Mouse (Mus musculus): Measurements from ENCODE around the gene Rbm20. TPM values are rescaled to one million over a fixed set of nuclear protein-coding genes. Genes with fewer than 3 reads are reported as not detected.
A peak's percentile ranks its signal among the peaks of the same experiment; 100 is the strongest.

Rbm20 gene
- polyA plus RNA-seq, 1 experiment from 2014 or later = 2.7 TPM

DNA sequence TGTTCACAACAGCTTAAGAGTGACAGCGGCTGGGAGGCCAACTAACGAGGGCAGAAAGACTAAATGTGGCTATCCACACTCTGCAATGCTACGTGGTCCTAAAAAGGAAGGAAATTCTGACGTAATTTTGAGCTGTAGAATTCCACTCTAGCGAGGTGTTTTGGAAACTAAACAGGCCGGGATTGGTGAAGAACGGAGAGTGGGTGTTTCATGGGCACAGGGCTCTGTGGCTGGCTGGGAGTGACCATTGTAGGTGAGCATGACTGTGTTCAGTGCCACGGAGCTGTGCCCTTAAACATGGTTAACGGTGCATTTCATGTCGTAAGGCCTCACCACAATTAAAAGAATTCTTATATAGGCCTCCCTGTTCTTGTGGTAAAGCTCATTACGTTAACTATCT is 139.1 kb downstream of the Rbm20 start:
- Histone ChIP-seq H3K9me3 (ENCODE audit: control insufficient read depth, low read length) (no peaks in the 10 kb centered on the region), H3K4me3 (ENCODE audit: low read depth, low read length) (no peak overlapping the region), H3K27me3 (ENCODE audit: control insufficient read depth, insufficient read depth, low read length) (no peaks in the 10 kb centered on the region), H3K4me2 (ENCODE audit: low read depth, severe bottlenecking) (no peak overlapping the region), H3K27ac (replicated peaks; ENCODE audit: low read depth, low read length) (no peak overlapping the region), H3K4me1 (ENCODE audit: control insufficient read depth, insufficient read depth, low read length) (0 out of 2 replicates have a peak, but pooled peaks cover 6% of the 10 kb centered on the region), H3K9ac (ENCODE audit: low read length) (no peak overlapping the region), H3K36me3 (ENCODE audit: control insufficient read depth, insufficient read depth, low read length) (no peaks in the 10 kb centered on the region)
- no peak for ATAC-seq (ENCODE audit: insufficient number of reproducible peaks, low FRiP score, low TSS enrichment, low read depth)
- DNase-seq (ENCODE audit: low spot score) = no peak
- WGBS = 71% methylated on average over 11 of the region's 11 CpGs

DNA sequence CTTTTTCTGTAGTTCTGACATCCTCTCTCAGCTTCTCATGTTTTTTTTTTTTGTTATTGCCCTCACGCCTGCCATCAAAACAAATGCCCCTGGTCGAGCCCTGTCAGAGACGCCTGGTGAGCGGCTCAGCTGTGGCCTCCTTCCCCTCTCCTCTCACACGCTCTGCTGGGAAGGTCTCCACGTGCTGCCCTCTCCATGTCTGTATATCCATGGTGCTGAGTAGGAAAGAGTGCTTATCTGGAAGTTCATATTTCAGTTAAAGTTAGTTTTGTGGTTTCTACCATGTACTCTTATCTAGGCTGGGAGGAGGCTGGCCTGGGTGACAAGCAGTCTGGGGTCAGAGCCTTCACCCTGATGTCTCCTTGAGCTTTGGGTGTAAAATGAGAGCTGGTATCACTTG is 142.2 kb downstream of the Rbm20 start:
- 50% methylated on average over 6 of the region's 6 CpGs for WGBS
- Histone ChIP-seq H3K36me3 (ENCODE audit: control insufficient read depth, insufficient read depth, low read length) (no peaks in the 10 kb centered on the region), H3K27ac (replicated peaks; ENCODE audit: low read depth, low read length) (no peak overlapping the region), H3K4me2 (ENCODE audit: low read depth, severe bottlenecking) (no peak overlapping the region), H3K4me3 (ENCODE audit: low read depth, low read length) (no peak overlapping the region), H3K4me1 (ENCODE audit: control insufficient read depth, insufficient read depth, low read length) (0 out of 2 replicates have a peak, but pooled peaks cover 6% of the 10 kb centered on the region), H3K27me3 (ENCODE audit: control insufficient read depth, insufficient read depth, low read length) (no peaks in the 10 kb centered on the region), H3K9me3 (ENCODE audit: control insufficient read depth, low read length) (no peaks in the 10 kb centered on the region), H3K9ac (ENCODE audit: low read length) (no peak overlapping the region)
- no peak for ATAC-seq (ENCODE audit: insufficient number of reproducible peaks, low FRiP score, low TSS enrichment, low read depth)
- no peak for DNase-seq (ENCODE audit: low spot score)

DNA sequence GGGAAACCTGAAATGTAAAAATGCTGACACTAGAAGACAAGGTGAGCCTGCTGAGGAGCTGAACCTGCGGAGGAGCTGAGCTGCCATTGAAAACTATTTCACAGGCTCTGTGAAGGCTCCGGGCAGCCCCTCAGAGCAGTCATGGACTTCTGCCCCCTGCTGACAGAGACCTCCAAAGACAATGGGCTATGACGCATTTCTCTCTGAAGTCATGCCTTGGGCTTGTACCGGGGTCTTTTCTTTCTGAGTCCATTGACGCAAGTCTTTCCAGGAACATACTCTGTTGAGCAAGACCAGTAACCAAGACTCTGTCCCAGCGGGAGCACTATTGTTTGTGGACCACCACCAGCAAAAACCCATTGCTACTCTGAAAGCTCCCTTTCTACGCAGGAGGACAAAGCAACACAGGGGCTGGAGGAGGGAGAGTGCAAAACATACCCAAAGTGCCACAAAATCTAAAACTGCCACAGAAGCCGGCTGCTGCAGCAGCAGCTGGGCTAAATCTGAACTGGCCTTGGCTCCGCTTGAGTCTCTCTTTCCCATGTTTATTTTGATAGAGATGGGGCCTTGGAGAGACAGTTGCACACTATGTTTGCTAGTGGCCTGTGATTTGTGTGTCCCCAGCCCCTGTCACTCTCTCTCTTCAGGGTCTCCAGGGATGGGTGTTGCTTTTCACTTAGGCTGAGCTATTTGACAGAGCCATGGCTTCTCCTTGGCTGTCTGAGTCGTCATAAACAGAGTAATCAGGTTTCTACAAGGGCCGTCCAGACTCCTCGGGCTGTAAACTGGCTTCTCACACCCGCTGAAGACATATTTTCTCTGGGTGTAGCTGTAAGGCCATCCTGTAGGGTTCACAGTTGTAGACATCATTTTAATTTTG is 144.4 kb downstream of the Rbm20 start:
- no peak overlapping the region for H3K9ac ChIP-seq (ENCODE audit: low read length)
- H3K9me3 ChIP-seq (ENCODE audit: control insufficient read depth, low read length) = no peaks in the 10 kb centered on the region
- H3K27me3 ChIP-seq (ENCODE audit: control insufficient read depth, insufficient read depth, low read length) = no peaks in the 10 kb centered on the region
- no peaks in the 10 kb centered on the region for H3K36me3 ChIP-seq (ENCODE audit: control insufficient read depth, insufficient read depth, low read length)
- peak; percentile 11; the same call in 1 of the 2 replicates for ATAC-seq (ENCODE audit: insufficient number of reproducible peaks, low FRiP score, low TSS enrichment, low read depth)
- DNase-seq (ENCODE audit: low spot score) = no peak
- no peaks in the 10 kb centered on the region for H3K4me1 ChIP-seq (ENCODE audit: control insufficient read depth, insufficient read depth, low read length)
- H3K4me3 ChIP-seq (ENCODE audit: low read depth, low read length) = no peak overlapping the region
- H3K27ac ChIP-seq (replicated peaks; ENCODE audit: low read depth, low read length) = no peak overlapping the region
- 58% methylated on average over 13 of the region's 13 CpGs for WGBS
- no peak overlapping the region for H3K4me2 ChIP-seq (ENCODE audit: low read depth, severe bottlenecking)

DNA sequence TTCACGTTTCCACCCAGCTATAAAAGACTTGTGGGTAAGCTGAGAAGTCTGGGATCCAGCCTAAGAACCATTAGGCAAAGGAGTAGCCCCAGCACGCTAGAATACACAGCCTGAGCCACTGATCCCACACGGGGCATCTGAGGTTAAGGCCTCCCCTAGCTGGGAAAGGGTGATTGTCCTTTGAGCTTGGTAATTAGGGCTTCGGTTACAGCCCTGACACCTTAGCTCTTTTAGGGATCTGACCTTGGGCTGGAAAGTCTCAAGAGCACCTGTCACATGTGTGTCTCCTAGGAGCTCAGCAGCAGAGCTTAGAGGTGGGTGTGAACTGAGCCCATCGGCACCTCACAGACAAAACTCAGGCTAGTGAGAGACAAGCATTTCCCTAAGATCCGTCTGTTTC is 146.7 kb downstream of the Rbm20 start:
- no peak overlapping the region for H3K4me3 ChIP-seq (ENCODE audit: low read depth, low read length)
- 13% methylated on average over 6 of the region's 6 CpGs for WGBS
- ATAC-seq (ENCODE audit: insufficient number of reproducible peaks, low FRiP score, low TSS enrichment, low read depth) (no peak), DNase-seq (ENCODE audit: low spot score) (no peak)
- H3K27ac ChIP-seq (replicated peaks; ENCODE audit: low read depth, low read length) = no peak overlapping the region
- H3K9me3 ChIP-seq (ENCODE audit: control insufficient read depth, low read length) = no peaks in the 10 kb centered on the region
- no peaks in the 10 kb centered on the region for H3K36me3 ChIP-seq (ENCODE audit: control insufficient read depth, insufficient read depth, low read length)
- H3K27me3 ChIP-seq (ENCODE audit: control insufficient read depth, insufficient read depth, low read length) = no peaks in the 10 kb centered on the region
- H3K4me1 ChIP-seq (ENCODE audit: control insufficient read depth, insufficient read depth, low read length) = no peaks in the 10 kb centered on the region
- H3K9ac ChIP-seq (ENCODE audit: low read length) = no peak overlapping the region
- H3K4me2 ChIP-seq (ENCODE audit: low read depth, severe bottlenecking) = no peak overlapping the region

DNA sequence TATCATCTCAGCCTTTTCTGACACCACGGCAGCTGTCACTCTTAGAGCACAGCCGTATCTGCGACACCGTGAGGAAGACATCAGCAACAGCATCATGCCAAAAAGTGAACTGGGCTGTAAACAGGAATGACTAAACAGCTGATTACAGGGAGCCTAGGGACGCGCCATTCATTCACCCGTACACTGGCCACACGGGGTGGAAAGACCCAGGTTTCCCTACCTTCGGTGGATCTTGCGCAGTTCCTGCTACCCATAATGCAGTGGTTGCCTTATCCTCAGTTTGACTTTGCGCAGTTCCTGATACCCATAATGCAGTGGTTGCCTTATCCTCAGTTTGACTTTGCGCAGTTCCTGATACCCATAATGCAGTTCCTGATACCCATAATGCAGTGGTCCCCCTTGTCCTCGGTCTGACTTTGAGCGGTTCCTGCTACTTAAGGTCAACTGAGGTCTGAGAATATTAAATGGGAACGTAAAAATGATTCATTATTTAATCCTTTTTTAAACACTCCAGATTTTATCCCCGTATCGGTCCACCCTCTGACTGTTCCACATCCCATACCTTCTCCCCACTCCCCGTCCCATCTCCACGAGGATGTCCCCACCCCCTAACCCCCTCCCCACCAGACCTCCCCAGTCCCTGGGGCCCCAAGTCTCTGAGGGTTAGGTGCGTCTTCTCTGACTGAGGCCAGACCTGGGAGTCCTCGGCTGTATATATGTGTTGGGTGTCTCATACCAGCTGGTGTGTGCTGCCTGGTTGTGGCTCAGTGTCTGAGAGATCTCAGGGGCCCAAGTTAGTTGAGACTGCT is 148.0 kb downstream of the Rbm20 start:
- Histone ChIP-seq H3K9me3 (ENCODE audit: control insufficient read depth, low read length) (no peaks in the 10 kb centered on the region), H3K4me3 (ENCODE audit: low read depth, low read length) (peak overlapping the region; percentile 20), H3K27me3 (ENCODE audit: control insufficient read depth, insufficient read depth, low read length) (no peaks in the 10 kb centered on the region), H3K9ac (ENCODE audit: low read length) (no peak overlapping the region), H3K27ac (replicated peaks; ENCODE audit: low read depth, low read length) (no peak overlapping the region), H3K4me1 (ENCODE audit: control insufficient read depth, insufficient read depth, low read length) (no peaks in the 10 kb centered on the region), H3K4me2 (ENCODE audit: low read depth, severe bottlenecking) (peak overlapping the region; percentile 27), H3K36me3 (ENCODE audit: control insufficient read depth, insufficient read depth, low read length) (no peaks in the 10 kb centered on the region)
- 61% methylated on average over 21 of the region's 21 CpGs for WGBS
- DNase-seq (ENCODE audit: low spot score) (no peak), ATAC-seq (ENCODE audit: insufficient number of reproducible peaks, low FRiP score, low TSS enrichment, low read depth) (peak; percentile 57; the same call in 1 of the 2 replicates)

DNA sequence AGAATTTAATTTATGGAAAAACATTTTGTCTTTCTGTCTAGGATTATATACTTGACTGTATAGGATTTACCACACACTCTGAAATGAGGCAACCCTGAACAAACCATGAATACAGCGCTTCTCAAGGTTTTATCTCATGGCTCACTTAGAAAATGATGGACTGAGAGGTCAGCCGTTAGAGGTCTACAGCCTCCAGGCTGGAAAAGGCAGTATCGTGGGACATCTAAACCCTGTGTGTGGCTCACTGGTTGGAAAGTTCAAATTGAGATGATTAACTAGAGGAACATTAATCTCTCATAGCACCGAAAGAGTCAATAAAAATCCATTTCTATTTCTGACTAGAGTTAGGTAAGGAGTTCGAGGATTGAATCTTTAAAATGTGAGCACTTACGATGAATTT is 152.9 kb downstream of the Rbm20 start:
- peaks cover 20% of the 10 kb centered on the region for H3K4me1 ChIP-seq (ENCODE audit: control insufficient read depth, insufficient read depth, low read length)
- no peaks in the 10 kb centered on the region for H3K36me3 ChIP-seq (ENCODE audit: control insufficient read depth, insufficient read depth, low read length)
- WGBS = 67% methylated on average over 6 of the region's 6 CpGs
- H3K27ac ChIP-seq (replicated peaks; ENCODE audit: low read depth, low read length) = no peak overlapping the region
- no peak overlapping the region for H3K4me2 ChIP-seq (ENCODE audit: low read depth, severe bottlenecking)
- no peaks in the 10 kb centered on the region for H3K27me3 ChIP-seq (ENCODE audit: control insufficient read depth, insufficient read depth, low read length)
- no peak overlapping the region for H3K9ac ChIP-seq (ENCODE audit: low read length)
- H3K9me3 ChIP-seq (ENCODE audit: control insufficient read depth, low read length) = no peaks in the 10 kb centered on the region
- H3K4me3 ChIP-seq (ENCODE audit: low read depth, low read length) = no peak overlapping the region
- no peak for ATAC-seq (ENCODE audit: insufficient number of reproducible peaks, low FRiP score, low TSS enrichment, low read depth)
- DNase-seq (ENCODE audit: low spot score) = no peak

DNA sequence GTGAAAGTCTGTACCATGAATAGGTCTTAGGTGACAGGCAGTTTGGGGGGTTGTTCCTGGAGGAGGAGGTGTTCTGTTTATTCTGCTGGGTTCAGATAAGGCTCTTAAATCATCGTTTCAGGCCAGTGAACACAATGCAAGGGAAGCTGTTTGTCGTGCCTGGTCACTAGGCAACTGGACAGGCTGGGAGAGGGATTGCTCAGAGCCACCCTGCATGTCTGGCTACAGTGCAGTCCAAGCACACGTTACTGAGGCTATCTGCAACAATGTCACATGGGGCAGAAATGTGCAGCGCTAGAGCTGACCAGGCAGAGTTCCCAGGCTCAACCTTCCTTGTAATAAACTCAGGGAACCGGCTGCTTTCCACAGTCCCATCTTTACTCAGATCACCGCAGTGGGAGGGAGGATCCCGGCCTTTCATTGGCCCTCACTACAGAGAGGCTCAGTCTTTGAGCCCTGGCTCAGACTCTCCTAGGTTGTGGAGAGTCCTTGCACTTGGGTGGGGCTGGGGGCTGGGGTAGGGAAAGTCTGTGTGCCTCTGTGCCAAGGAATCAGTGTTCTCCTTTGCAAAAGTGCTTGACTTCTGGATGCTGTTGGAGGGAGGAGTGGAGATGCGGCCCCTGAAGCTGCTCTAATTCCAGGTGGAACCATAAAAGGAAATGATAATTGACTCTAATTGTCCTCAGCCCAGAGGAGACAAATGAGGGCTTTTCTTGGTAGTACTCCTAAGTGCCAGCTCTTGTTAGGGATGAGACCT is 153.5 kb downstream of the Rbm20 start:
- ATAC-seq (ENCODE audit: insufficient number of reproducible peaks, low FRiP score, low TSS enrichment, low read depth) (peak; percentile 47; the same call in 1 of the 2 replicates), DNase-seq (ENCODE audit: low spot score) (no peak)
- H3K36me3 ChIP-seq (ENCODE audit: control insufficient read depth, insufficient read depth, low read length) = no peaks in the 10 kb centered on the region
- H3K27ac ChIP-seq (replicated peaks; ENCODE audit: low read depth, low read length) = no peak overlapping the region
- H3K9me3 ChIP-seq (ENCODE audit: control insufficient read depth, low read length) = no peaks in the 10 kb centered on the region
- WGBS = 9% methylated on average over 8 of the region's 8 CpGs
- H3K9ac ChIP-seq (ENCODE audit: low read length) = no peak overlapping the region
- peaks cover 20% of the 10 kb centered on the region for H3K4me1 ChIP-seq (ENCODE audit: control insufficient read depth, insufficient read depth, low read length)
- H3K4me2 ChIP-seq (ENCODE audit: low read depth, severe bottlenecking) = no peak overlapping the region
- H3K27me3 ChIP-seq (ENCODE audit: control insufficient read depth, insufficient read depth, low read length) = no peaks in the 10 kb centered on the region
- no peak overlapping the region for H3K4me3 ChIP-seq (ENCODE audit: low read depth, low read length)

DNA sequence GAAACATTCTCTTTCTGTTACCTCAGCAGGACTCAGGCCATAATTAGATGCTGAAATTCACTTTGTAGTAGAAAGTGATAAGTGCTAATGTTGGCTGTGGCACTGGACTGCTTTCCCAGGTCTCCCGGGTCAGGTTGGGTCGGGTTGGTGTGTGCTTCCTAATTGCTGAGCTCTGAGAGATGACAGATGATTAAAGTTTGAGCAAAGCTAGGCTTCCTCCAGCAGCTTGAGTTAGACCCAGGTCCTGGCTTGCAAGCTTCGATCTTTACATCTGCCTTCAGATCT is 154.0 kb downstream of the Rbm20 start:
- Histone ChIP-seq H3K4me3 (ENCODE audit: low read depth, low read length) (no peak overlapping the region), H3K9ac (ENCODE audit: low read length) (no peak overlapping the region), H3K27ac (replicated peaks; ENCODE audit: low read depth, low read length) (no peak overlapping the region), H3K4me1 (ENCODE audit: control insufficient read depth, insufficient read depth, low read length) (peaks cover 20% of the 10 kb centered on the region), H3K4me2 (ENCODE audit: low read depth, severe bottlenecking) (no peak overlapping the region), H3K27me3 (ENCODE audit: control insufficient read depth, insufficient read depth, low read length) (no peaks in the 10 kb centered on the region), H3K36me3 (ENCODE audit: control insufficient read depth, insufficient read depth, low read length) (no peaks in the 10 kb centered on the region), H3K9me3 (ENCODE audit: control insufficient read depth, low read length) (no peaks in the 10 kb centered on the region)
- ATAC-seq (ENCODE audit: insufficient number of reproducible peaks, low FRiP score, low TSS enrichment, low read depth) = no peak
- 13% methylated on average over 3 of the region's 3 CpGs for WGBS
- DNase-seq (ENCODE audit: low spot score) = no peak

Data from limb, embryonic 11.5 days (tissue).